Mouse (Mus musculus) 3134 (cell line): ENCODE measurements around the gene Fkbpl.

Source experiments
- DNase-seq: peaks from one replicate; pipeline ENCODE4 v3.0.0-alpha.2; 2011; ENCODE audit warnings: low spot score; ENCODE audit not compliant: insufficient read length; ENCODE audit errors: extremely low read depth

The Fkbpl gene

GRCm38 (mm10) chr17:34685120-34686110, 40.9 kb downstream of the Fkbpl start:
- peak; percentile 92 for DNase-seq

GRCm38 (mm10) chr17:34688889-34689288, 44.3 kb downstream of the Fkbpl start:
- no peak for DNase-seq

DNA sequence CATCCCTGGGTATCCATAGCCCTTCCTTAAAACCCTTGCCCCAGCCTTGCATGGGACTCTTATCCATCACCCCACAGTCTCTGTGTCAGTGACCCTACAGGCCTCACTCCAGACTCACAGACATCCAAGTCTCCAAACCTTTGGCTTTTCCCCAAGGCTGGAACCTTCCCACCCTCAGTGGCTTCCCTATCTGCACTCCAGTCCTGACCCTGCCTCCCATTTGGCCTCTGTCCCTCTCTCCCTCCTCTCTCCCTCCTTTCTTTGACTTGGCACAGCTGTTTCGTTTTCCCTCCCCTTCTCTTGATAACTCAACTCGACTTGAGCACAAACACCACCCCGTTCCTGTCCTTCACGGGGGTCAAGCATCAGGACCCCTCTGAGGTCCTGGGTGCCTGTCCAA, 45.9 kb downstream of the Fkbpl start:
- DNase-seq: no peak

- no peak for DNase-seq
Measured at GRCm38 (mm10) chr17:34692906-34693305, 48.3 kb downstream of the Fkbpl start.
